Mouse (Mus musculus) spleen, adult 12 weeks (tissue): ENCODE results near the gene Knstrn.

Experiments used
- DNase-seq: peaks from one replicate; pipeline ENCODE4 v3.0.0; 2022; ENCODE audit warnings: low spot score

Knstrn gene

DNA sequence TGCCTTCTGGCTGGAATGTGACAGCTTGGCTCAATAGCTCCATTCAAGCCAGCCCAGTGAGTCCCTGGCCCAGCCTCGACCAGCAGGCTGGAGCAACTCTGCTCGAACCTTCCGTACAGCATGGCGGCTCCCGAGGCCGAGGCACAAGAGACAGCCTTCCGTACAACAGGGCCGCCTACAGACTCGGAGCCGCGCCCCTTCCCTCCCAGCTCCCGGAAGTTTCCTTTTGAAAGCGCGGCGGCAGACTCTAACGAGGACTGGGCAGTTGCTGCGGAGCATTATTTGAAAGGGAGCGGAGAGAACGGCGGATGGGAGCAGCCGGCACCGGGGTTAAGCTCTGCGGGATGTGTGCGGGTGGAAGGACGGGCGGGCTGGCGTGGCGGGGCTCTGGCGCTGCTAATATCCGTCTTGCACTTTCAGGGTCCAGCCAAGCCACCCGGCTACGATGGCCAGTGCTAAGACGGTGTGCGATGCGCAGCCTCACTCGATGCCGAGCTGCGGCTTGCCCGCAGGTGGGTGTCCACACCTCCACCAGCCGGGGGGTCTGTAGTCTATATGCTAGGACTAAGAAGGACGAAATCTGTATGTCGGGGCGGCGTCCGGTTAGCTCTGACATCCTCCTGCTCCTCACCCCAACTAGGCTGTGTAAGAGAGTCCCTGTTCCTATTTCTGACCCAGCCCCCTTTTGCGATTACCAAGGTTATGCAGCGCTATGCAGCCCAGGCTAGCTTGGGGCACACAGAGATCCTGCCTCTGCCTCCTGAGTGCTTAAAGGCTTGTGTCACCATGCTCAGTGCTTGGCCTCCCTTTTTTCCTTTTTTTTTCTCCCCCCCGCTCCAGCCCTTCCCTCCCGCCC, at the start of gene Knstrn:
Knstrn (plus strand) TSS at position 23 of the 856 bp plus-strand sequence.
- DNase-seq: peak; percentile 76

- DNase-seq: no peak
Observed at GRCm38 (mm10) chr2:118764094-118764831, 49.5 kb upstream of the Knstrn start.

DNA sequence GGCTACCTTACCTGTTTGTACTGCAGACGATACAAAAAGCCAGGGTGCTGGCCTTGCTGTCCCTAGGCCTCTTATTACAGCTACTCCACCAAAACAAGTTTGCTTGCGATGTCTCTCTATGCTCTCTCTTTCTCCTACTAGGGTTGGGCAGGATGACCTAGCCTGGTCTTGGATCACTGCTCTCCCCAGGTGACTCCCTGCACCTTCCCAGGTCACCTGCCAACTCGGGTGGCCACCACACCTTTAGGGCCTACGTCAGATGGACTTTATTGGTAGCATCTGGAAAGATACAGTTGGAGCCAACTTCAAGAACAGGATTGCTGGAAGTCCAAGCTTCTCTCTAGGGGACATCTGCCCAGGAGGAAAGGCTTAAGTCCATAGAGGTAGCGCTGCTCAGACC, 48.9 kb upstream of the Knstrn start:
- no peak for DNase-seq

- DNase-seq: no peak
Observed at GRCm38 (mm10) chr2:118766041-118767033, 47.5 kb upstream of the Knstrn start.

- no peak for DNase-seq
Observed at GRCm38 (mm10) chr2:118772158-118772874, 41.5 kb upstream of the Knstrn start, which contains the start of gene Phgr1. Gene Phgr1 (plus strand): TSS chr2:118772769.

DNA sequence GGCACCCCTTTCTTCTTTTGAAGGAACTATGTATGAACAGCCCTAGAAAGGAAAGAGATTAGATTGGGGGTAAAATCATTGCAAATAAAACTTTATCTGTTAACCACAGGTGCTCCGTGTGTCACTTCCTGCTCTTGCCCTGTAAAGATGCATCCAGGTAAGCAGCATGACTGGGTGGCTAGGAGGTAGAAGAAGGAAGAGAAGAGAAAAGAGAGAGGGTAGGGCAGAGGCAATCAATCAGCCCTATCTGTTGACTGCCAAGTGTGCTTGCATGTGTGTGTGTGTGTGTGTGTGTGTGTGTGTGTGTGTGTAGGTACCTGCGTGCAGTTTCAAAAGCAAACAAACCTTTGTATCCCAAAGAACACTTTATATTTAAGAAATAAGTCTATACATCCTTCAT, 39.3 kb upstream of the Knstrn start:
- no peak for DNase-seq

DNA sequence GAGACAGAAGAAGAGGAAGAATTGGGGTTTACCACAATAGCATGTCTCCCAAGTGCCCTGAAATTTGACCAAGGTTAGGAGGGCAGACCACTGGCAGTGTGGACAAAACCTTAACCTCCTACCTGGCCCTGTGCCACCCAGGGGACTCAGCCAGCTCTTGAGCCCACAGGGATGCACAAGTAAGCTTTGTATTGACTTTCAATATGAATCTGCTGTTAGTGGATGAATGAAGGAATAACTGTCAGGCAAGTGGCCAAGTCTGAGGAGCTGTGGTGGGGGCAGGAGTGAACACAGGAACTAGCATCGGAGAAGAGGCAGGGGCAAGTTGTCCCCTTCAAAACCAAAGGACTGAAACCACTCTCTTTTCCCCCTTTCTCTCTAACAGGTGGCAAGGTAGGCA, 38.4 kb upstream of the Knstrn start:
- DNase-seq: no peak

DNA sequence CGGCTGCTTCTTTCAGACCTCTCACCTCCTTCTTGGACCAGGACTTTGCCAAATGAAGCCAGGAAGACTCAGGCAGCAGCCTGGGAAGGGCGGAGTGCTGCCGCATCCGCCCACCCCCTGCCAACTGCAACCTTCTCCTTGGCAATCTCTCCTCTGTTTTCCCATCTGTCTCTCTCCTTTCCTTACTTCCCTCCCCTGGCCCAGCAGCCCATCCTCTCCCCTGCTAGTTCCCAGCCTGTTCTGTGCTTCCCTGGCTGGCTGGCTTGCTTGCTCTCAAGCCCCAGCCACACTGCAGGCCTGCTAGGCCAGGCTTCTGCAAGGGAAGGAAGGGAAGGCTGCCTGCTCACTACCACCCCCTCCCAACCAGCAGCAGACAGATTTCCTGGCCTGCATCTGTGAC, 38.0 kb upstream of the Knstrn start:
- DNase-seq: no peak

DNA sequence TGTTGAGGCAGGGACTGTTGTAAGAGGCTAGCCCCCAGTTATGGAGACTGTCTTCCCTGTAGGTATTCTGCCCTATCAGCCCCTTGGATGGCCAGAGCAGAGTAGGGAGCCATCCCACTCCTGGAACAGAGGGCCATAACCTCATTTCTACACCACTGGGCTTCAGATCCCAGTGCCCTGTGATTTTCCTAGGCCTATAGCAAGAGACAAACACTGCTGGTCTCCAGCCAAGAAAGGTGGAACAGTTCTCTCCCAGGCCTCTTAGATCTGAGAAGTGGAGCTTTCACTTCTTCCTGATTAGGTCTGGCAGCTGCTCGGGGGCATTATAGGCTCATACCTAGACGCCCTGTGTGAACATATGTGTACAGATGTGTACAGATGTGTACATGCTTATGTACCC, 37.5 kb upstream of the Knstrn start:
- no peak for DNase-seq

DNA sequence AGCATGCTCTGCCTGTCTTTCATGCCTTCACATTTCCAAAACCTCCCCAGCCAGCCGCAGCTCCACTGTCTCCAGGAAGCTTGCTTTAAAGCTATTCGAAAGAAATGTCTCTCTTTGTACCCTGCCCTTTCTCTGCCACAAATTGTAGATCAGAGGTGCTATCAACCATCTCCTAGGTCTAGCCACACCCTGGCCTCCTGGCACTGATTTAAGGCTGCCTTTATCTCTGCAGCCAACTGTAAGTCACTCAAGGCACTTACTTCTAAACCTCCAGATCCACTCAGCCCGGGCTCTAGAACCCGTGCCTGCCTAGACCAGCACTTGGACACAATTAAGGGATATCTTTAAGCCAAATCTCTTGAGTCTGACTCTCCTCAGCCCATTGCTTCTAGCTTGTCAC, 35.4 kb upstream of the Knstrn start:
- DNase-seq: no peak

GRCm38 (mm10) chr2:118779065-118779464, 34.7 kb upstream of the Knstrn start:
- no peak for DNase-seq

- DNase-seq: peak; percentile 66
Observed at GRCm38 (mm10) chr2:118779504-118780480, 34.0 kb upstream of the Knstrn start, which contains the start of gene Disp2. Gene Disp2 (plus strand): TSS chr2:118779719.

- no peak for DNase-seq
Observed at GRCm38 (mm10) chr2:118781115-118781514, 32.7 kb upstream of the Knstrn start.

- no peak for DNase-seq
Observed at GRCm38 (mm10) chr2:118782303-118782702, 31.5 kb upstream of the Knstrn start.

- no peak for DNase-seq
Observed at GRCm38 (mm10) chr2:118783093-118783492, 30.7 kb upstream of the Knstrn start.

GRCm38 (mm10) chr2:118783663-118784062, 30.1 kb upstream of the Knstrn start:
- DNase-seq: no peak

GRCm38 (mm10) chr2:118786525-118786924, 27.3 kb upstream of the Knstrn start:
- no peak for DNase-seq

- DNase-seq: no peak
Observed at GRCm38 (mm10) chr2:118789501-118789900, 24.3 kb upstream of the Knstrn start.

GRCm38 (mm10) chr2:118790221-118790550, 23.6 kb upstream of the Knstrn start:
- DNase-seq: no peak
